Mouse (Mus musculus) cerebellum, postnatal 25 days (tissue): ENCODE data around the gene Lrrc28.
"Not testable (repeated sequence)": the region's sequence is repeated elsewhere in the genome, so short reads cannot be mapped to it uniquely, and the experiment has no call there.

Source experiments
- DNase-seq, 2 experiments: peaks; one replicate each; pipeline ENCODE4 v3.0.0; 2021; ENCODE audit warnings: mixed read lengths in 2 of 2

Gene Lrrc28

GRCm38 (mm10) chr7:67528063-67528811, 116.8 kb downstream of the Lrrc28 start:
- peak; percentile 61 to 75 for DNase-seq

- no peak for DNase-seq
These were observed 119.0 kb downstream of the Lrrc28 start for GRCm38 (mm10) chr7:67525886-67526580.

GRCm38 (mm10) chr7:67524069-67524468, 121.0 kb downstream of the Lrrc28 start:
- not testable (repeated sequence) for DNase-seq

GRCm38 (mm10) chr7:67523400-67523799, 121.7 kb downstream of the Lrrc28 start:
- no peak for DNase-seq

GRCm38 (mm10) chr7:67521731-67522130, 123.3 kb downstream of the Lrrc28 start:
- not testable (repeated sequence) for DNase-seq

- DNase-seq, result no peak
These were observed 124.1 kb downstream of the Lrrc28 start for GRCm38 (mm10) chr7:67520959-67521358.

GRCm38 (mm10) chr7:67520001-67520400, 125.1 kb downstream of the Lrrc28 start:
- DNase-seq, result no peak

DNA sequence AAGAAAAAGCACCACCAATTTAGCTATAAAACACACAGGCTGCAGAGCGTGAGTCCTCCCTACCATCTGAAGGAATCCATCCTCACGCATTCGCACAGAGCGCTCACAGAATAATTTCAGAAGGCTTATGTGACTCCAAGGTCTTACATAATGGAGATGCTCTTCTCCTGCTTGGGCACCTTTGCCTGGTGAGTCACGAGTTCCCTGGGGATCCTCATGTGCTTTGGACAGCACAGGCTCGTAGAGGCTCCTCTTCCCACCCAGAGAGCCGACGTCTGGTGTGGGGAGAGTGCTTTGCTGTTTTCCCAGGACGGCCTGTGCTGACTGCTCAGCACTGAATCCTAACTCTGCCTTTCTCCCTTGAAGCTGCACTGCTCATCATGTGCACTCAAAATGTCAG, 129.4 kb downstream of the Lrrc28 start:
- peak in 1 of 2 experiments; percentile 41 for DNase-seq

- peak; percentile 59 to 70 for DNase-seq
These were observed 130.2 kb downstream of the Lrrc28 start for GRCm38 (mm10) chr7:67514893-67515292.

DNA sequence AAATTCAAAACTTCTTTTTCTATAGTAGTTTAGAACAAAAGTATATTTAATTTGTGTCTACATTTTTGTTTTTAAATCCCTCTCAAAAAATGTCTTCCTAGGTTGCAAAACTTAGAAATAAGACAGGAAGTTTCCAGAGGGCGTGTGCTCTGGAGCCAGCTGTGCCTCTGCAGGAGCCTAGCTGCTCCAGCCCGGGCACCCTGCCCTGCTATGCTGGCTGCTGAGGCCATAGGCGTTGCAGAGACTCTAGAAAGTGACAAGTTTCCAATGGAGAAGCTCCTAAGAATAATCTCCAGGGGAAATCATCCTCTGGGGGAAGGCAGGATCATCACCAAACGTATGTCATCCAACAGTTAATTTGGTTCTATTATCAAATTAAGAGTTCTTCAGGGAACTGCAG, 130.7 kb downstream of the Lrrc28 start:
- no peak for DNase-seq

GRCm38 (mm10) chr7:67513656-67514055, 131.4 kb downstream of the Lrrc28 start:
- DNase-seq, result peak in 1 of 2 experiments; percentile 44

DNA sequence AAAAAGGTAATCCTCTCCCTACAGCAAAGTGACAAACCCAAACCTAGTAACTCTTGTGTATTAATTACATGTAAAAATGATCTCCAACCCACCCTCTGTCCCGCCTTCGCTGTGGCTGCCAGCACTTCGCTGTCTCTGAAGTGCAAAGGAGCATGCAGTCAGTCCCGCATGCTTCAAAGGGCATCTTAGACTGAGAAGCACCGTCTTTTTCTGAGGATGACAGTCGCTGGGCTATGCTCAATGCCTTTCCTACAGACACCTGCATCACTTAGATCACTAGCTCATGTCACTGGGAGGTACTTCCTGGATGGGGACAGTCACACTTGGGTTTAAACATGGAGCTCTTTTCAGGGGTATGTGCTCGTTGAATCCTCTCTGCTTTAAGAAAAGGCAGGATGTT, 133.5 kb downstream of the Lrrc28 start:
- DNase-seq, result no peak

- DNase-seq, result peak; percentile 55 to 60
These were observed 141.6 kb downstream of the Lrrc28 start for GRCm38 (mm10) chr7:67503281-67504010.

DNA sequence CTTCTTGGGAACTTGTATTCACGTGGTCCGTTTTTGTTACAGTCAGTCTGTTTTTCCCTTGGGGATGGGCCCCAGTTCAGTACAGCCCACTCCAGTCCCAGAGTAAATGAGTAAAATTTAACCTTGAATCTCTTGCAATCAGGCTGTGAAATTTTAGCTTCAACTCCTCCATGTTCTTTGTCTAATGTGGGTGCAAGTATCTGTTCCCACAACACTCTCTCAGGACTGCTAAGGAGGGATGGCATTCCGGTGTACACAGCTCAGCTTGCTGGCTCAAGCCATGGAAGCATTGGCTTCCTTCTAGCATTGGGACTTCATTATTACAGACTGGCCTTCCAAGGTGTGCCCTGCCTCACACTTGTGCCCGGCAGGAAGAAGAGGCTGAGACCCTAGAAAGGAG, 142.4 kb downstream of the Lrrc28 start:
- no peak for DNase-seq

GRCm38 (mm10) chr7:67500878-67501277, 144.2 kb downstream of the Lrrc28 start:
- DNase-seq, result no peak

DNA sequence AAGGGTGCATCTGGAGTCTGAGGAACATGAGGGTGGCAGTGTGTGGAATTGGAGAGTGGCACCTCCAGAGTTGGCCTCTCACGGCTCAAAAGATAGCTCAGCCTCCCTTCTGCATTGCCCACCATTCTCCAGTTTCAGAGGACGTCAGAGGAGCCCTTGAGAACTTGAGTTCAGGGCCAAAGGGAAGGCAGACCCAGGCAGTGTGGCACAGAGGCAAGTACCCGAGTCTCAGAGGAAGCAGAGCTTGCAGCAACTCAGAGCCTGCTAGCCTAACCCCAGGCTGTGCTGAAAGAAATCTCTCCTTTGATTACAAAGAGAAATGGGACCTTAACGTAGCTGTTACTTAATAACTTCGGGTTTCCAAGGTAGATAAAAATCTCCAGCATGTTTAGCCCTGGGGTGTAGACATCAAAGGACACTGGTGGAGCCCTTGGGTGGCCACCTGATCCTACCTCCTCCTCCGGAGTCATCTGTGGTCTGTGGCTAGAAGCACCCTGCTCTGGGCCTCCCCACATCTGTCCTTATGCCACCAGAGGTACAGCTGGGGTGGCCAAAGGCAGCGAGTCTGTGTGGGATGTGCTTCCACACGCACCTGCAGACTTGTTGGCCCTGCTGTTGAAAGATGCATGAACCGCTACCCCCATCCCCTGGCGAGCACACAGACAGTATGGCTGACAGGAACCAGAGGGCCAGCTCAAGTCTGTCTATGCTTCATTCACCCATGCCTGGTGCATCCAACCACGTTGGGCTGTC, 144.8 kb downstream of the Lrrc28 start:
- DNase-seq, result no peak

GRCm38 (mm10) chr7:67499516-67499915, 145.6 kb downstream of the Lrrc28 start:
- DNase-seq, result peak; percentile 73 to 83

DNA sequence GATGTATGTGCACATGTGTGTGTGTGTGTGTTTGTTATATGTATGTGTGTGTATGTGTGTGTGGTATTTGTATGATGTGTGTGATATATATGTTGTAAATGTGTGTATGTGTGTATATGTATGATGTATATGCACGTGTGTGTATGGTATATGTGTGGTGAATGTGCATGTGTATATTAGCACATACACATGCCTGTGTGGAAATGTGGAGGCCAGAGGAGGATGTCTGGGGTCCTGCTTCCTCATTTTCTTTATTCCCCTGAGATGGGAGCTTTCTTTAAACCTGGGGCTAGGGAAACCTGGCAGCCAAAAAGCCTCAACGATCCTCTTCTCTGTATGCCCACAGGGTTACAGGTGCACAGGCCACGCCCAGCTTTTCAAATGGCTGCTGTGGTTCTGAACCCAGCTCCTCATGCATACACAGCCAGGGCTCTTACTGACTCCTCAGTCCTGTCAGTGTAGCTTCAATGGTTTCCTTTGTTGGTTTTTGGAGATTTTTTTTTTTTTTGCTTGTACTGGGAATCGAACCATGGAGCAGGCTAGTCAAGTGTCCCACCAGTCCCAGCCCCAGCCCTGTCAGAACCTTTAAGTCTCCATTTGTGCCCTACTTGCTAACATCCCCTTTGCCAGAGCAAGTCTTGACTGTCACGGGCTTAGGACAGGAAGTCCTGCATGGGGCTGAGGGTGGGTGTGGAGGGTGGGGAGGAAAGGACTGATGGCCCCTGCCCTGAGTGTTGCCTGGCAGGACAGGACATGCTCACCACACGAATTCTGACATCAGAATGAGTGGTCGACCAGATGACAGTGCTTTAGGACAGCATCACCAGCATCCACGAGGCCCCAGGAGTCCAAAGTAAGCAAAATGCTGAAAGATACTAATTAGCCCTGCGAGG, 151.0 kb downstream of the Lrrc28 start:
- no peak for DNase-seq

DNA sequence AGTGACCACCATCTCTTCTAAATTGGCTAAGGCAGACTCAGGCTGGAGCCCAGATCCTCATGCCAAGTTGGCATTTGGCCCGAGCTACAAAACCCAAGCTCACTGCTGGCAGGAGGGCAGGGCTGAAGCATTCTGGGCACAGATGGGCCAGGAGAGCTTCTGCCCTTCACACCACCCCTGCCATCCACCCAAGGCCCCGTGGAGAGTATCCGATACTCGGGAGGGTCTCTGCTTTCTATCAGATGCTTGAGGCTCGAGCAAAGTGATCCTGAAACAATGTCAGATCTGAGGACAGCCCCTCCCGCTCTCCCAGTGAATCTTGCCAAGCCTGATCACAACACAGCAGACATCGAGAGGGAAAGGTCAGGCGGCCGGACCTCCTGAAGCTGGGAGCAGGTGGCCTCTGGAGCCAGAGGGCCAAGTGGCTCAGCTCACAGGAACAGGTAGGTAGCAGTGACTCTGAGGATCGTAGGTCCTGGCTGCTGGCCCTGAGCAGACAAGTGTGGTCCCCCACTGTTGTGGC, 157.1 kb downstream of the Lrrc28 start:
- peak; percentile 96 to 97 for DNase-seq

- peak; percentile 79 to 82 for DNase-seq
These were observed 157.9 kb downstream of the Lrrc28 start for GRCm38 (mm10) chr7:67486925-67487760.
